Mouse (Mus musculus): ENCODE data around the gene Pdzd9.

DNA sequence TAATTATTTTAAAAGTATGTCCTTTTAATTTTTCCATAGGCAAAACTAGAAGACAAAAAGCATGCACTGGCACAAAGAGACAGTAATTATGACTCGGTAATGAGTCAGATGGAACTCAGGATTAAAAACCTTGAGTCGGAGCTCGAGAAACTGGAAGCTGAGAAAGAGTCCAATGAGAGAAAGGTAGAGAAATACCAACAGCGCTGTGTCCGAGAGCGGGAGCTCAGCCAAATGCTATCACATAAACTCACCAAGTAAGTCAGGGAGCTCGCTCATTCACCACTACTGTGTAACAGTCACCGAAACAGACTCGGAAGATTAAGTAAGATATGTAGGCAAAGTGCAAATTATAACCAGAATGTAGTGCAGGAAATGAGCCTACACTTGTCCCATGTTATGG lies 49.3 kb downstream of the Pdzd9 start:
- TF ChIP-seq POLR2A (IDR thresholded peaks at IDR 0.05; ENCODE audit: extremely low read depth, insufficient read depth, low read length) (no peak), CTCF (IDR thresholded peaks at IDR 0.05; ENCODE audit: extremely low read depth, insufficient read depth, low read length) (no peak)

Data from cortical plate, adult 2 months (tissue).